Mouse (Mus musculus) mouse embryonic stem cell (cell line): Measurements from ENCODE around the gene Ceacam18.
"Not testable (repeated sequence)": the region's sequence is repeated elsewhere in the genome, so short reads cannot be mapped to it uniquely, and the experiment has no call there.

ENCODE experiments used
- in situ Hi-C, 2 experiments: fragments of 300-500 bp; cut with MboI; formaldehyde crosslinking; loops; 1 replicate in 1 of 2; 3 replicates in 1 of 2; pipeline ENCODE4 v1.14.3; 2019 to 2020; ENCODE audit warnings: low sequenced_read_pairs in 2 of 2, low pct_unique_long_range_greater_than_20kb in 1 of 2, mixed read lengths in 1 of 2; ENCODE audit not compliant: unreplicated experiment in 1 of 2

Gene Ceacam18

GRCm38 (mm10) chr7:43656232-43656631 is 21.7 kb downstream of the Ceacam18 start:
- in situ Hi-C loops: no loop called here

GRCm38 (mm10) chr7:43660002-43660401 is 25.5 kb downstream of the Ceacam18 start, which contains the start of gene Siglece:
Gene Siglece (minus strand): TSS chr7:43660161.
- in situ Hi-C loops: no loop called here

DNA sequence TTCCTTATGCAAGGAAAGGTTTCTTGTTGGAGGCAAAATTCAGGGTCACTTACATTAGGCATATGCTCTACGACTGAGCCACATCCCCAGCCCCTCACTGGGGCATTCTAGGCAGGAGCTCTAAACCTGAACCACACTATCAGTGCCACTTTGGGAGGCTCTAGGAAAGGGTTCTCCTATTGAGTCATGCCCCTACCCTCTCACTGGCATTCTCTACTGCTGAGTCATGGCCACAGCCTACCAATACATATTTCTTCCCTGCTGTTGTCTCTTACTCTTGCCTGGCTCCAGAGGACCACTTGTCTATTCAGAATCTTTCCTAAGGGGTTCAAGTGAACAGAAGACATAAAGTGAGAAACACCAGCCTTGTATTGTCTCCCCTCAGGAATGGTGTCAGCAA is 28.3 kb downstream of the Ceacam18 start:
- in situ Hi-C loops: no loop called here

- in situ Hi-C loops: not testable (repeated sequence)
Observed at GRCm38 (mm10) chr7:43667221-43667620, 32.7 kb downstream of the Ceacam18 start.

DNA sequence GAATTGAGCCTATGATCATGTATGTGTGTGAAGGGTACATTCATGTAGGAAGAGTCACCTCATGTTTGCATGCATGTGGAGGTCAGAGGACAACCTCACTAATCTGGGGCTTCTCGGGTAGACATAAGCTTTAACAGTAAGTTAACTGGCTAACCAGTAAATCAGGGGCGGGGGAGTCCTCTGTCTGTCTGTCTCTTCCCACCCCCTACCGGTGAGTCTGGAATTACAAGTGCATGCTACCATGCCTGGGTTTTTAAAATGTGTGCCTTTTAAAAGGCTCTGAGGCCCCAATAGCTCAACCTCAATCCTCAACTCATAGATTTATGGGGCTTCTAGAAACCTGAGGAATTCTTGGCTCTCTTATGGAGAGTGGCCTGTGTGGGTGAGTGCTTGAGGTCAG is 34.1 kb downstream of the Ceacam18 start:
- in situ Hi-C loops: no loop called here

- in situ Hi-C loops: loop anchor here (5.0 to 10.0 kb wide), 3 partner anchors 84 to 214 kb away; partner anchors contain the start of gene Klk4 (in 1 of the 2)
Observed at GRCm38 (mm10) chr7:43671064-43671808, 36.7 kb downstream of the Ceacam18 start.

- in situ Hi-C loops: loop anchor here (5.0 to 10.0 kb wide), 3 partner anchors 85 to 213 kb away; partner anchors contain the start of gene Klk4 (in 1 of the 2)
Observed at GRCm38 (mm10) chr7:43671809-43672580, 37.5 kb downstream of the Ceacam18 start, which contains the start of gene Ctu1. Gene Ctu1 (plus strand): TSS chr7:43672016.

- in situ Hi-C loops: loop anchor here (5.0 to 10.0 kb wide), 3 partner anchors 85 to 212 kb away; partner anchors contain the start of gene Klk4 (in 1 of the 2)
Observed at GRCm38 (mm10) chr7:43672581-43673260, 38.2 kb downstream of the Ceacam18 start.

- in situ Hi-C loops: loop anchor here (10.0 to 25.0 kb wide), 3 partner anchors 90 to 212 kb away; partner anchors contain the start of gene Klk4 (in 2 of the 2)
Observed at GRCm38 (mm10) chr7:43675091-43675490, 40.6 kb downstream of the Ceacam18 start.

DNA sequence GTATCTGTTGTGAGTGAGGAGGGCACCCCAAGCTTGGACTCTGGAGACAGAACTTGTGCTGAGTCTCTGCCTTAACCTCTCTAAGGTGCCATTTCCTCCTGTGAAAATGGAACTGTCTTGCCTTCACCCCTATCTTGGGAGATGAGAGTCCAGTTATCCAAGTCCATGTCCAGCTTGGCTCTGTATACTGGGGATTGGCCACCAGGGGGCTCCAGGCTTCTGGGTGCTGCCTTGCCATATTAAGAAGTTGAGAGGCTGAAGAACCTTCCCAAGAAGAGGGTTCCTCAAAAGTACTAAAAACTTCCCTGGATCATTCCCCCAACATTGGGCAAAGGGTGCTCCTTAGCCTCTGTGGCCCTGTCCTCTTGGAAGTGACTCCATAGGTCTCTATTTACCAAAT is 44.0 kb downstream of the Ceacam18 start:
- in situ Hi-C loops: loop anchor here (10.0 to 25.0 kb wide), 3 partner anchors 94 to 209 kb away; partner anchors contain the start of gene Klk4 (in 2 of the 2)

DNA sequence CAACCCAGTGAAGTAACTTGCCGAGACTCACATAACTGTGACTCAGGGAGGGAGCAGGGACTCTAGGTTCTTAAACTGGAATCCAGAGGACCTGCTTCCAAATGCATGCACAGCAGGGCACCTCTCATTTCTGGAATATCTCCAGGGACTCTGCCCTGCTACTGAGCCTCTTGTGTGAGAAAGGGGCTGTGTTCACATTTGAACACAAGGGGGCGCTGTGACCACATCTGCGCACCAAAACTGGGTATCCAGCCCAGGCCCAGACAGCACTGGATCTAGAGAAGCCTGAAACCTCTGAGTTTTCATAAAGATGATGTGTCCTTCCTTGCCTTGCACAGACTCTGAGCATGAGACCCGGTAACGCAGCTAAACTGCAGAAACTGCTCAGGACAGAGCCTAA is 46.5 kb downstream of the Ceacam18 start:
- in situ Hi-C loops: loop anchor here (5.0 to 25.0 kb wide), 2 partner anchors 101 to 206 kb away; partner anchors contain the start of genes Klk10 (in 1 of the 2) and Klk4 (in 1 of the 2)

DNA sequence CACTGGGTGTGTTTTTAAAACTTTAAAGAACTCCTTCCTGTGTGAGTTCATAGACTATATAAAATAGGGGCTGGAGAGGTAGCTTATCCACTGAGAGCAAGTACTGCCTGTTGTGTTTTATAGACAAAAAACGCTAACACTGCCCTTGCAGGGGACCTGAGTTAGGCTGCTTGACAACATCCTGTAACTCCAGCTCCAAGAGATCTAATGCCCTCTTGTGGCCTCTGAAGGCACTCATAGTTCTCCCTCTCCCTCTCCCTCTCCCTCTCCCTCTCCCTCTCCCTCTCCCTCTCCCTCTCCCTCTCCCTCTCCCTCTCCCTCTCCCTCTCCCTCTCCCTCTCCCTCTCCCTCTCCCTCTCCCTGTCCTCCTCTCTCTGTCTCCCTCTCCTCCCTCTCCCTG is 48.0 kb downstream of the Ceacam18 start:
- in situ Hi-C loops: loop anchor here (5.0 to 25.0 kb wide), 2 partner anchors 100 to 205 kb away; partner anchors contain the start of genes Klk10 (in 1 of the 2) and Klk4 (in 1 of the 2)

DNA sequence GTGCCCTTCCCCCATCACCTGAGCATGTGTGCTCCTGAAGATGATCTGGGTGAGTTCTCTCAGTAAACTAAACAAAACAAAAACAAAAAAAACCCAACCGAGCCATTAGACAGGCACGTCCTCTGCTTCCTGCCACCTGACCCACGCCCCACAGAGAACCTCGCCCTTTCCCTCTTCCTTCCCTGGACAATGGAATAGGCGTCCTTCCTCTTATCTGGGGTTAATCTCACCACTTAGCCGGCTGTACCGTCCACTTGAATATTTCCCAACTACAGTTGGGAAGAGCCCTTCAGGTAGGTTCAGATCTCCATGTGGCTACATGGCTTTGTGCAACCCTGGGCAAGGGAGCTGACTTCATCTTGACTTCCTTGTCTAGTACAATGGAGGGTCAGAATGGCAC is 50.6 kb downstream of the Ceacam18 start:
- in situ Hi-C loops: loop anchor here in 1 of 2 experiments (25.0 kb wide), 1 partner anchor 202 kb away; the partner anchor contains the start of gene Klk4

DNA sequence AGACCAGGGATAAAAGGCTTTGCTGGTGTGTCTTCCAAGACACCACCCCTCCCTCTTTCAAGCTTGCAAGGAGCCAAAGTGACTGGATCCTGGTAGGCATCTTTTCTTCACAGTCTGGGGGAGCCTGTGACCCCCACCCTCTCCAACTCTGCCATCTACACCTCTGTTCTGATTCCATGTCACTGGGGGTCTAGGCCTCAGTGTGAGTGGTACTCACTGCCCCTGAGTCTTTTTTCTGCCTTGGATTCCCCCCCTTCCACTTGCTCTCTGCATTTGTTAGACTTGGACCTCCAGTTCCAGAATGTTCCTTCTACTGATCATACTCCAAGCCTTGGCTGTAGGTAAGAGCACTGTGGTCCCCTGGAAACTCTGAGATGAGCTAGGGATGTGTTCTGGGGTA is 55.6 kb downstream of the Ceacam18 start, which contains the start of gene Klk14:
TSS of gene Klk14 (plus strand) at position 301 of the 400 bp plus-strand sequence.
- in situ Hi-C loops: loop anchor here in 1 of 2 experiments (25.0 kb wide), 1 partner anchor 197 kb away; the partner anchor contains the start of gene Klk4
